Mouse (Mus musculus) heart, adult 2 months (tissue): ENCODE results near the gene Mlip.

Experiments used
- CTCF ChIP-seq: fragments of 200-600 bp; IDR thresholded peaks from 2 replicates; pipeline ENCODE4 v1.8.1; 2022; ENCODE audit warnings: antibody characterized with exemption, mild to moderate bottlenecking, moderate library complexity
- POLR2A ChIP-seq: fragments of 200-500 bp; IDR thresholded peaks from 2 replicates; pipeline ENCODE4 v1.6.1; 2011; ENCODE audit warnings: mild to moderate bottlenecking, low read depth, low read length, control low read depth; ENCODE audit not compliant: insufficient read depth

- TF ChIP-seq POLR2A = no peak
- no peak for TF ChIP-seq CTCF
Observed at GRCm38 (mm10) chr9:77272727-77273126, 80.0 kb downstream of the Mlip start.
